Mouse (Mus musculus): ENCODE measurements around the gene Gm10490. TPM values are rescaled to one million over a fixed set of nuclear protein-coding genes. Genes with fewer than 3 reads are reported as not detected.
A peak's percentile ranks its signal among the peaks of the same experiment; 100 is the strongest.

Gm10490 gene
- total RNA-seq, 2 experiments from 2014 or later, result not detected

- ATAC-seq (replicated peaks; ENCODE audit: low FRiP score, low TSS enrichment, poor library complexity, severe bottlenecking), result no peak
Observed at GRCm38 (mm10) chrX:7919601-7920383, 10.4 kb downstream of the Gm10490 start, which contains the start of gene Pcsk1n. Pcsk1n (plus strand) TSS chrX:7919822.

GRCm38 (mm10) chrX:7922032-7922431 is 12.7 kb downstream of the Gm10490 start:
- ATAC-seq (replicated peaks; ENCODE audit: low FRiP score, low TSS enrichment, poor library complexity, severe bottlenecking), result no peak

- ATAC-seq (replicated peaks; ENCODE audit: low FRiP score, low TSS enrichment, poor library complexity, severe bottlenecking), result no peak
Observed at GRCm38 (mm10) chrX:7926266-7926665, 16.9 kb downstream of the Gm10490 start.

GRCm38 (mm10) chrX:7927116-7927515 is 17.8 kb downstream of the Gm10490 start:
- ATAC-seq (replicated peaks; ENCODE audit: low FRiP score, low TSS enrichment, poor library complexity, severe bottlenecking), result no peak

- no peak for ATAC-seq (replicated peaks; ENCODE audit: low FRiP score, low TSS enrichment, poor library complexity, severe bottlenecking)
Observed at GRCm38 (mm10) chrX:7928270-7928790, 19.0 kb downstream of the Gm10490 start, which contains the start of gene Eras. Eras (minus strand) TSS chrX:7928607.

- peak; percentile 77 for ATAC-seq (replicated peaks; ENCODE audit: low FRiP score, low TSS enrichment, poor library complexity, severe bottlenecking)
Observed at GRCm38 (mm10) chrX:7936874-7937273, 27.5 kb downstream of the Gm10490 start.

- ATAC-seq (replicated peaks; ENCODE audit: low FRiP score, low TSS enrichment, poor library complexity, severe bottlenecking), result no peak
Observed at GRCm38 (mm10) chrX:7937667-7938066, 28.3 kb downstream of the Gm10490 start.

GRCm38 (mm10) chrX:7945618-7946017 is 36.3 kb downstream of the Gm10490 start:
- ATAC-seq (replicated peaks; ENCODE audit: low FRiP score, low TSS enrichment, poor library complexity, severe bottlenecking), result no peak

- ATAC-seq (replicated peaks; ENCODE audit: low FRiP score, low TSS enrichment, poor library complexity, severe bottlenecking), result no peak
Observed at GRCm38 (mm10) chrX:7947108-7947899, 38.0 kb downstream of the Gm10490 start, which contains the start of gene Hdac6. Hdac6 (minus strand) TSS chrX:7947889.

GRCm38 (mm10) chrX:7947900-7948492 is 38.7 kb downstream of the Gm10490 start:
- ATAC-seq (replicated peaks; ENCODE audit: low FRiP score, low TSS enrichment, poor library complexity, severe bottlenecking), result peak; percentile 97

- no peak for ATAC-seq (replicated peaks; ENCODE audit: low FRiP score, low TSS enrichment, poor library complexity, severe bottlenecking)
Observed at GRCm38 (mm10) chrX:7950091-7950490, 40.7 kb downstream of the Gm10490 start.

- ATAC-seq (replicated peaks; ENCODE audit: low FRiP score, low TSS enrichment, poor library complexity, severe bottlenecking), result no peak
Observed at GRCm38 (mm10) chrX:7958868-7959267, 49.5 kb downstream of the Gm10490 start.

Other genes with a start within 250 kb of the Gm10490 start
- gene Plp2, start 238.2 kb upstream of the Gm10490 start, total RNA-seq (2014; fragmentation: Nextera tagmentation), result 82.2 and 98.3 TPM in 2 replicates
- gene Plp2, start 238.2 kb upstream of the Gm10490 start, total RNA-seq (2017), result 26.5 and 29.9 TPM in 2 replicates
- gene Magix, start 228.3 kb upstream of the Gm10490 start, total RNA-seq (2014; fragmentation: Nextera tagmentation), result 0.17 TPM in 1 of 2 replicates, not detected in the other
- gene Magix, start 228.3 kb upstream of the Gm10490 start, total RNA-seq (2017), result not detected in 2 replicates
- 28.3 and 53.3 TPM in 2 replicates for gene Gpkow, start 212.4 kb upstream of the Gm10490 start, total RNA-seq (2014; fragmentation: Nextera tagmentation)
- gene Gpkow, start 212.4 kb upstream of the Gm10490 start, total RNA-seq (2017), result 20.6 and 31.1 TPM in 2 replicates
- 20.5 and 36.9 TPM in 2 replicates for gene Wdr45, start 195.2 kb upstream of the Gm10490 start, total RNA-seq (2014; fragmentation: Nextera tagmentation)
- gene Wdr45, start 195.2 kb upstream of the Gm10490 start, total RNA-seq (2017), result 20.2 and 23.8 TPM in 2 replicates
- not detected in 2 replicates for gene Gm45208, start 187.3 kb upstream of the Gm10490 start, total RNA-seq (2014; fragmentation: Nextera tagmentation)
- gene Gm45208, start 187.3 kb upstream of the Gm10490 start, total RNA-seq (2017), result not detected in 2 replicates
- 4.9 and 8.1 TPM in 2 replicates for gene Praf2, start 181.1 kb upstream of the Gm10490 start, total RNA-seq (2014; fragmentation: Nextera tagmentation)
- 1.4 and 6.6 TPM in 2 replicates for gene Praf2, start 181.1 kb upstream of the Gm10490 start, total RNA-seq (2017)
- gene Ccdc120, start 158.6 kb upstream of the Gm10490 start, total RNA-seq (2014; fragmentation: Nextera tagmentation), result 0.74 and 2.3 TPM in 2 replicates
- gene Ccdc120, start 158.6 kb upstream of the Gm10490 start, total RNA-seq (2017), result 1.4 and 2.2 TPM in 2 replicates
- gene Tfe3, start 147.0 kb upstream of the Gm10490 start, total RNA-seq (2014; fragmentation: Nextera tagmentation), result 33.5 and 36.5 TPM in 2 replicates
- 10.4 and 15.0 TPM in 2 replicates for gene Tfe3, start 147.0 kb upstream of the Gm10490 start, total RNA-seq (2017)
- gene Gripap1, start 119.8 kb upstream of the Gm10490 start, total RNA-seq (2014; fragmentation: Nextera tagmentation), result 64.4 and 98.4 TPM in 2 replicates
- 78.9 and 102 TPM in 2 replicates for gene Gripap1, start 119.8 kb upstream of the Gm10490 start, total RNA-seq (2017)
- gene Kcnd1, start 87.3 kb upstream of the Gm10490 start, total RNA-seq (2014; fragmentation: Nextera tagmentation), result 0.55 and 2.2 TPM in 2 replicates
- gene Kcnd1, start 87.3 kb upstream of the Gm10490 start, total RNA-seq (2017), result 1.9 and 2.2 TPM in 2 replicates
- gene Otud5, start 68.2 kb upstream of the Gm10490 start, total RNA-seq (2014; fragmentation: Nextera tagmentation), result 59.5 and 83.5 TPM in 2 replicates
- gene Otud5, start 68.2 kb upstream of the Gm10490 start, total RNA-seq (2017), result 50.0 and 64.6 TPM in 2 replicates
- gene Pim2, start 31.3 kb upstream of the Gm10490 start, total RNA-seq (2014; fragmentation: Nextera tagmentation), result 11.4 and 16.2 TPM in 2 replicates
- gene Pim2, start 31.3 kb upstream of the Gm10490 start, total RNA-seq (2017), result 2.1 and 2.2 TPM in 2 replicates
- gene Slc35a2, start 25.5 kb upstream of the Gm10490 start, total RNA-seq (2014; fragmentation: Nextera tagmentation), result 13.2 and 19.3 TPM in 2 replicates
- gene Slc35a2, start 25.5 kb upstream of the Gm10490 start, total RNA-seq (2017), result 9.8 and 16.1 TPM in 2 replicates
- gene Pqbp1, start 10.3 kb upstream of the Gm10490 start, total RNA-seq (2014; fragmentation: Nextera tagmentation), result 46.8 and 81.9 TPM in 2 replicates
- gene Pqbp1, start 10.3 kb upstream of the Gm10490 start, total RNA-seq (2017), result 176 and 188 TPM in 2 replicates
- 71.7 and 112 TPM in 2 replicates for gene Timm17b, start 10.2 kb upstream of the Gm10490 start, total RNA-seq (2014; fragmentation: Nextera tagmentation)
- 61.4 and 61.5 TPM in 2 replicates for gene Timm17b, start 10.2 kb upstream of the Gm10490 start, total RNA-seq (2017)
- gene Gm10491, start 1.7 kb upstream of the Gm10490 start, total RNA-seq (2014; fragmentation: Nextera tagmentation), result not detected in 2 replicates
- not detected in 2 replicates for gene Gm10491, start 1.7 kb upstream of the Gm10490 start, total RNA-seq (2017)
- not detected in 2 replicates for gene Pcsk1n, start 10.3 kb downstream of the Gm10490 start, total RNA-seq (2014; fragmentation: Nextera tagmentation)
- not detected in 2 replicates for gene Pcsk1n, start 10.3 kb downstream of the Gm10490 start, total RNA-seq (2017)
- not detected in 2 replicates for gene Eras, start 19.1 kb downstream of the Gm10490 start, total RNA-seq (2014; fragmentation: Nextera tagmentation)
- not detected in 2 replicates for gene Eras, start 19.1 kb downstream of the Gm10490 start, total RNA-seq (2017)
- gene Hdac6, start 38.3 kb downstream of the Gm10490 start, total RNA-seq (2014; fragmentation: Nextera tagmentation), result 9.8 and 9.9 TPM in 2 replicates
- gene Hdac6, start 38.3 kb downstream of the Gm10490 start, total RNA-seq (2017), result 9.1 and 11.8 TPM in 2 replicates
- 187 and 213 TPM in 2 replicates for gene Gata1, start 68.5 kb downstream of the Gm10490 start, total RNA-seq (2014; fragmentation: Nextera tagmentation)
- gene Gata1, start 68.5 kb downstream of the Gm10490 start, total RNA-seq (2017), result 134 and 145 TPM in 2 replicates
- gene Glod5, start 109.0 kb downstream of the Gm10490 start, total RNA-seq (2014; fragmentation: Nextera tagmentation), result not detected in 2 replicates
- gene Glod5, start 109.0 kb downstream of the Gm10490 start, total RNA-seq (2017), result not detected in 2 replicates
- gene Suv39h1, start 165.2 kb downstream of the Gm10490 start, total RNA-seq (2014; fragmentation: Nextera tagmentation), result 79.0 and 89.2 TPM in 2 replicates
- 68.2 and 84.3 TPM in 2 replicates for gene Suv39h1, start 165.2 kb downstream of the Gm10490 start, total RNA-seq (2017)
- gene Was, start 181.0 kb downstream of the Gm10490 start, total RNA-seq (2014; fragmentation: Nextera tagmentation), result 39.5 and 46.0 TPM in 2 replicates
- gene Was, start 181.0 kb downstream of the Gm10490 start, total RNA-seq (2017), result 56.1 and 61.3 TPM in 2 replicates
- gene Wdr13, start 223.3 kb downstream of the Gm10490 start, total RNA-seq (2014; fragmentation: Nextera tagmentation), result 23.0 TPM in 2 replicates
- 14.9 and 26.6 TPM in 2 replicates for gene Wdr13, start 223.3 kb downstream of the Gm10490 start, total RNA-seq (2017)
- gene Rbm3, start 236.3 kb downstream of the Gm10490 start, total RNA-seq (2014; fragmentation: Nextera tagmentation), result 798 and 978 TPM in 2 replicates
- 1,469 and 1,492 TPM in 2 replicates for gene Rbm3, start 236.3 kb downstream of the Gm10490 start, total RNA-seq (2017)

Measured in megakaryocyte-erythroid progenitor cell, adult 5-6 weeks (primary cell).